Mouse (Mus musculus) Muller cell, postnatal 12 days (primary cell): Measurements from ENCODE around the gene Alpl.

ENCODE experiments used
- DNase-seq: peaks from one replicate; pipeline ENCODE4 v3.0.0-alpha.2; 2015; ENCODE audit errors: inconsistent ontology term

Gene Alpl

GRCm38 (mm10) chr4:137800324-137800723 lies 4.1 kb upstream of the Alpl start:
- DNase-seq = no peak

GRCm38 (mm10) chr4:137797038-137797437 lies 854 bp upstream of the Alpl start:
- DNase-seq = no peak

- no peak for DNase-seq
These were observed 1.8 kb downstream of the Alpl start for GRCm38 (mm10) chr4:137794178-137794900.

- DNase-seq = peak; percentile 79
These were observed 2.6 kb downstream of the Alpl start for GRCm38 (mm10) chr4:137793611-137794010.

- DNase-seq = no peak
These were observed 4.7 kb downstream of the Alpl start for GRCm38 (mm10) chr4:137791440-137791839.

GRCm38 (mm10) chr4:137790981-137791380 lies 5.2 kb downstream of the Alpl start:
- no peak for DNase-seq

GRCm38 (mm10) chr4:137788511-137789049 lies 7.6 kb downstream of the Alpl start:
- DNase-seq = no peak

GRCm38 (mm10) chr4:137787589-137788289 lies 8.4 kb downstream of the Alpl start:
- DNase-seq = no peak

- no peak for DNase-seq
These were observed 9.7 kb downstream of the Alpl start for GRCm38 (mm10) chr4:137786488-137786887.

- DNase-seq = no peak
These were observed 10.9 kb downstream of the Alpl start for GRCm38 (mm10) chr4:137785270-137785669.

GRCm38 (mm10) chr4:137784741-137785140 lies 11.4 kb downstream of the Alpl start:
- no peak for DNase-seq

GRCm38 (mm10) chr4:137783541-137784191 lies 12.5 kb downstream of the Alpl start:
- DNase-seq = peak; percentile 77

- DNase-seq = no peak
These were observed 14.2 kb downstream of the Alpl start for GRCm38 (mm10) chr4:137781949-137782348.

GRCm38 (mm10) chr4:137780986-137781385 lies 15.2 kb downstream of the Alpl start:
- DNase-seq = no peak

GRCm38 (mm10) chr4:137778397-137779184 lies 17.6 kb downstream of the Alpl start:
- DNase-seq = no peak

- DNase-seq = no peak
These were observed 18.3 kb downstream of the Alpl start for GRCm38 (mm10) chr4:137777866-137778265.

GRCm38 (mm10) chr4:137774505-137774904 lies 21.7 kb downstream of the Alpl start:
- no peak for DNase-seq

- DNase-seq = no peak
These were observed 22.2 kb downstream of the Alpl start for GRCm38 (mm10) chr4:137774013-137774412.

- DNase-seq = no peak
These were observed 22.8 kb downstream of the Alpl start for GRCm38 (mm10) chr4:137773369-137773899.

- no peak for DNase-seq
These were observed 23.6 kb downstream of the Alpl start for GRCm38 (mm10) chr4:137772438-137773056.

- no peak for DNase-seq
These were observed 24.4 kb downstream of the Alpl start for GRCm38 (mm10) chr4:137771749-137772148.
